Mouse (Mus musculus): ENCODE data around the gene Ahctf1.

DNA sequence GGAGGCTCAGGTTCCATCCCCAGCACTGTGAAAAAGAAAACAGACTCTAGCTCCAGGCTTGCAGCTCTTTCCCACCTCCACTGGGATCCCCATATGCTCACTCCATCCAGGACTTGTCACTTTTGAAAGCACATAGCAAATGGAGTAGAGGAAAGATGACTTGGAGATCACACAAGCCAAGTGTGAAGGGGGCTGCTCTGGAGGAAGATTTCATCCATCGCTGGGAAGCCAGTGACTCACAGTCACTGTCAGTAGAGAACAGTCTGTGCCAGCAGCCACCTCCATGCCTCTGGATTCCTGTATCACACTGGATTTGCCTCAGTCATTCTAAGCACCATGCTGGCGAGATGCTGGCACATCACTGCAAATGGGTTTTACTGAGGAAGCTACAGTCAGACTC lies 11.1 kb upstream of the Ahctf1 start:
- no peak for TF ChIP-seq CTCF (IDR thresholded peaks at IDR 0.05; ENCODE audit: extremely low read depth, insufficient read length, insufficient replicate concordance, low read depth, low read length)
- TF ChIP-seq POLR2A (IDR thresholded peaks at IDR 0.05; ENCODE audit: low read depth, low read length), result no peak
